Mouse (Mus musculus) brain, embryonic 14.5 days (tissue): ENCODE measurements around the gene Vwa3a. TPM values are rescaled to one million over a fixed set of nuclear protein-coding genes. Genes with fewer than 3 reads are reported as not detected.

ENCODE experiments used
- DNase-seq: peaks from one replicate; pipeline ENCODE4 v3.0.0-alpha.2; 2011; ENCODE audit warnings: low read depth
- CTCF ChIP-seq: fragments of 200-500 bp; IDR thresholded peaks from 2 replicates; pipeline ENCODE4 v1.5.1; 2012; ENCODE audit warnings: inconsistent platforms, mild to moderate bottlenecking, moderate library complexity, borderline replicate concordance; ENCODE audit not compliant: insufficient read depth, insufficient read length; ENCODE audit errors: extremely low read depth
- POLR2A ChIP-seq: fragments of 200-500 bp; IDR thresholded peaks from 2 replicates; pipeline ENCODE4 v1.6.1; 2012; ENCODE audit warnings: mild to moderate bottlenecking, inconsistent platforms, borderline replicate concordance; ENCODE audit not compliant: poor library complexity, insufficient read depth, insufficient read length, severe bottlenecking; ENCODE audit errors: extremely low read depth
- polyA plus RNA-seq: library from polyadenylated mRNA; depleted of rRNA; stranded (reverse); fragments of >200 nt; gene quantifications from 2 replicates; pipeline ENCODE4 v1.2.3, GENCODE M21; 2012

Gene Vwa3a
- polyA plus RNA-seq, 1 experiment = 3.0 TPM

GRCm38 (mm10) chr7:120721456-120721855, 17.7 kb upstream of the Vwa3a start:
- no peak for DNase-seq
- TF ChIP-seq CTCF (no peak), POLR2A (no peak)

- TF ChIP-seq CTCF = no peak
- TF ChIP-seq POLR2A = no peak
- no peak for DNase-seq
Measured at GRCm38 (mm10) chr7:120722063-120722462, 17.1 kb upstream of the Vwa3a start.

GRCm38 (mm10) chr7:120722839-120723278, 16.3 kb upstream of the Vwa3a start:
- no peak for TF ChIP-seq POLR2A
- no peak for TF ChIP-seq CTCF
- peak; percentile 63 for DNase-seq

- peak; percentile 37 for DNase-seq
Measured at GRCm38 (mm10) chr7:120727581-120727980, 11.5 kb upstream of the Vwa3a start.

GRCm38 (mm10) chr7:120729635-120730034, 9.5 kb upstream of the Vwa3a start:
- DNase-seq = no peak
- TF ChIP-seq CTCF = no peak
- no peak for TF ChIP-seq POLR2A

More at GRCm38 (mm10) chr7:120727581-120727980, 11.5 kb upstream of the Vwa3a start:
- TF ChIP-seq CTCF (peak; percentile 51; the same call in 1 of the 2 replicates), POLR2A (no peak)

GRCm38 (mm10) chr7:120732906-120733305, 6.2 kb upstream of the Vwa3a start:
- TF ChIP-seq POLR2A = no peak
- no peak for TF ChIP-seq CTCF
- no peak for DNase-seq

- TF ChIP-seq POLR2A (no peak), CTCF (no peak)
- peak; percentile 79 for DNase-seq
Measured at GRCm38 (mm10) chr7:120739558-120740101, 512 bp downstream of the Vwa3a start.

GRCm38 (mm10) chr7:120743366-120744351, 4.5 kb downstream of the Vwa3a start:
- TF ChIP-seq CTCF (no peak), POLR2A (no peak)
- peak; percentile 70 for DNase-seq

GRCm38 (mm10) chr7:120744606-120745005, 5.5 kb downstream of the Vwa3a start:
- DNase-seq = no peak
- TF ChIP-seq CTCF (no peak), POLR2A (no peak)

GRCm38 (mm10) chr7:120746029-120746428, 6.9 kb downstream of the Vwa3a start:
- DNase-seq = no peak
- TF ChIP-seq CTCF (no peak), POLR2A (no peak)

GRCm38 (mm10) chr7:120746821-120747220, 7.7 kb downstream of the Vwa3a start:
- DNase-seq = no peak

More at GRCm38 (mm10) chr7:120746821-120747220, 7.7 kb downstream of the Vwa3a start:
- TF ChIP-seq POLR2A (no peak), CTCF (no peak)
